In the genomic region with DNA sequence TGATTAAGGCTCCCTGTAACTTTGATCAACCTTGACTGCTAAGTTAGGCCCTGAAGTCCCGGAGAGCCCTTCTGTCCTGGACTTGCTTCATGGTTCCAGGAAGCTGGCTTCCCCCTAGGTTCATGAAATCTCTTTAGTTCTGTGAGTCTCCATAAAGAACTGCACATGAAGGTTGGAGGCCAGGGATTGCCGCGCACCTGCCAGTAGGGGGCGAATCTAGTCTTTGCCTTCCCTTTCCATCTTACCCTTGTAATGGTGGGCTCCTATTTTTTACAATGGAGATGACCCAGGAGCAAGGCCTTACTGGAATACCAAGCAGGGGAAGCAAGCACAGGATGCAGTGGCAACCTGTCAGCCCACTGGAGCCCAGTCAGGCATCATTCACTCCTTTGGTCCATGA, we compare ENCODE assay signal across 9 mouse cellular contexts. TPM values are rescaled to one million over a fixed set of nuclear protein-coding genes. Genes with fewer than 3 reads are reported as not detected.
A peak's percentile ranks its signal among the peaks of the same experiment; 100 is the strongest.
DNase-seq lines count a peak whose midpoint lies in the region; ATAC-seq and TF ChIP-seq lines count a peak whose summit lies in the region.
"Had no signal": no experiment of that assay in that cellular context is flagged by ENCODE, and none has a peak within 500 bp of the region (broad histone marks: within the 10 kb centered on the region; RNA-seq: fewer than 3 reads in every experiment).

No protein-coding gene starts in this region.

- WGBS in heart, embryonic 11.5 days (ENCODE audit: insufficient replicate concordance): 45% methylated on average over 4 of the region's 4 CpGs

- H3K27me3 ChIP-seq in heart, embryonic 11.5 days (ENCODE audit: control insufficient read depth, insufficient read depth, low read length): no peaks in the 10 kb centered on the region
- no peaks in the 10 kb centered on the region for H3K27me3 ChIP-seq in CH12.LX (replicated peaks)
- H3K27me3 ChIP-seq: limb, embryonic 12.5 days had no signal

- peak; percentile 65 for TF ChIP-seq RAD21 in CH12.LX (IDR thresholded peaks at IDR 0.05; ENCODE audit: low read depth, low read length)

- H3K27ac ChIP-seq in heart, embryonic 11.5 days (ENCODE audit: low read depth, low read length): no peak overlapping the region
- H3K27ac ChIP-seq in CH12.LX (ENCODE audit: insufficient read depth, low read depth): no peak overlapping the region
- H3K27ac ChIP-seq: limb, embryonic 12.5 days had no signal

- ATAC-seq in heart, embryonic 11.5 days (replicated peaks; ENCODE audit: insufficient number of reproducible peaks, low FRiP score, low TSS enrichment): no peak
- 0 out of 2 replicates have a peak, but pooled peaks have one; percentile 59 for ATAC-seq in megakaryocyte-erythroid progenitor cell, adult 5-6 weeks (replicated peaks; ENCODE audit: low FRiP score, low TSS enrichment, poor library complexity, severe bottlenecking)
- no peak for ATAC-seq in erythroblast, adult 5-6 weeks (replicated peaks; ENCODE audit: low FRiP score, poor library complexity, severe bottlenecking)
- no peak for ATAC-seq in frontal cortex, adult (ENCODE audit: low TSS enrichment)

- TF ChIP-seq EP300 in CH12.LX (IDR thresholded peaks at IDR 0.05; ENCODE audit: low read length): no peak

- dilution Hi-C loops in CH12.LX (cut with MboI; ENCODE audit: extremely low pct_ligation_motif_present, extremely low pct_unique_long_range_greater_than_20kb, low sequenced_read_pairs): no loop called here

- intact Hi-C loops in heart, postnatal 10 days (cut with DNase I): loop anchor here (2.0 to 5.0 kb wide), 3 partner anchors 91 to 127 kb away; no protein-coding TSS in a partner anchor

- no peaks in the 10 kb centered on the region for H3K79me2 ChIP-seq in CH12.LX (replicated peaks; ENCODE audit: control insufficient read depth, extremely low read depth, insufficient read depth, poor library complexity, severe bottlenecking)

- DNase-seq in heart, postnatal 10 days: peak; percentile 35 to 49
- peak; percentile 38 for DNase-seq in CH12.LX (ENCODE audit: extremely low read depth)
- peak; percentile 65 for DNase-seq in embryo, embryonic 11 days
- no peak for DNase-seq in gastrocnemius, adult 8-10 months (ENCODE audit: low spot score in 2 of 2)

- no peaks in the 10 kb centered on the region for H3K9me3 ChIP-seq in heart, embryonic 11.5 days (replicated peaks; ENCODE audit: control insufficient read depth, low read length)
- H3K9me3 ChIP-seq in CH12.LX (replicated peaks; ENCODE audit: low read length): no peaks in the 10 kb centered on the region
- H3K9me3 ChIP-seq: limb, embryonic 12.5 days had no signal

- H3K4me1 ChIP-seq in heart, embryonic 11.5 days (ENCODE audit: control insufficient read depth, insufficient read depth, low read length): no peaks in the 10 kb centered on the region
- H3K4me1 ChIP-seq in CH12.LX (ENCODE audit: control insufficient read depth in 1 of 2, insufficient read depth in 2 of 2): no peaks in the 10 kb centered on the region
- H3K4me1 ChIP-seq: limb, embryonic 12.5 days had no signal

- H3K4me2 ChIP-seq in heart, embryonic 11.5 days: no peak overlapping the region
- no peak overlapping the region for H3K4me2 ChIP-seq in CH12.LX (ENCODE audit: insufficient read depth, low read depth, poor library complexity, severe bottlenecking)
- H3K4me2 ChIP-seq: limb, embryonic 12.5 days had no signal

- no peak overlapping the region for H3K9ac ChIP-seq in heart, embryonic 11.5 days (ENCODE audit: low read depth, low read length)
- H3K9ac ChIP-seq in CH12.LX (ENCODE audit: insufficient read depth, low read depth): no peak overlapping the region
- H3K9ac ChIP-seq: limb, embryonic 12.5 days had no signal

- no peak overlapping the region for H3K4me3 ChIP-seq in heart, embryonic 11.5 days (ENCODE audit: low read depth, low read length)
- H3K4me3 ChIP-seq in CH12.LX (replicated peaks in 1 of 3; ENCODE audit: low read depth in 2 of 3, low read length in 2 of 3, poor library complexity in 1 of 3): no peak overlapping the region
- H3K4me3 ChIP-seq: limb, embryonic 12.5 days had no signal

- H3K36me3 ChIP-seq in heart, embryonic 11.5 days (ENCODE audit: control insufficient read depth, insufficient read depth, low read length): no peaks in the 10 kb centered on the region
- H3K36me3 ChIP-seq in CH12.LX (replicated peaks in 1 of 2; ENCODE audit: control insufficient read depth in 1 of 2, insufficient read depth in 1 of 2, low read length in 1 of 2): no peaks in the 10 kb centered on the region
- H3K36me3 ChIP-seq: limb, embryonic 12.5 days had no signal

- TF ChIP-seq CTCF in CH12.LX (conservative IDR thresholded peaks at IDR 0.05 in 1 of 2, IDR thresholded peaks at IDR 0.05 in 1 of 2; ENCODE audit: low read depth in 2 of 2, low read length in 2 of 2): peak; percentile 40 to 74; a peak in 3 of 4 replicates

- TF ChIP-seq POLR2A in CH12.LX (IDR thresholded peaks at IDR 0.05; ENCODE audit: low read depth, low read length): no peak

- in situ Hi-C loops in CH12.LX (cut with MboI; ENCODE audit: low pct_ligation_motif_present, low pct_unique_long_range_greater_than_20kb, low sequenced_read_pairs): no loop called here

TF ChIP-seq in CH12.LX, 34 proteins besides CTCF, POLR2A, EP300 and RAD21:
- TF ChIP-seq SMC3 (IDR thresholded peaks at IDR 0.05; ENCODE audit: low read depth, low read length) (peak; percentile 84), GABPA (IDR thresholded peaks at IDR 0.05; ENCODE audit: insufficient replicate concordance, low read depth, low read length) (no peak)

RNA-seq across cellular contexts. Expression of gene Bag3, which starts 40.0 kb away (rescaled TPM):
- total RNA-seq in heart, postnatal 10 days (2021): 100 to 1,000 TPM; 157 to 160 TPM
- polyA plus RNA-seq in heart, embryonic 11.5 days (2014; fragmentation: Nextera tagmentation; extraction: Ambion mirVana): 20.6 and 21.1 TPM in 2 replicates
- total RNA-seq in CH12.LX (2012; rRNA removed) (0.13 and 0.17 TPM in 2 replicates), CH12.LX (2014; rRNA removed) (not detected in 2 replicates)
- polyA plus RNA-seq in CH12.LX (2012; ENCODE audit: insufficient read length, low read depth): 0.15 and 0.24 TPM in 2 replicates
- total RNA-seq in megakaryocyte-erythroid progenitor cell, adult 5-6 weeks (2014; fragmentation: Nextera tagmentation): 11.0 and 12.7 TPM in 2 replicates
- 6.5 and 14.2 TPM in 2 replicates for total RNA-seq in megakaryocyte-erythroid progenitor cell, adult 5-6 weeks (2017)
- 0.58 and 6.9 TPM in 2 replicates for total RNA-seq in erythroblast, adult 5-6 weeks (2015; ENCODE audit: low replicate concordance)
- total RNA-seq in erythroblast, adult 5-6 weeks (2017; ENCODE audit: low replicate concordance): 2.8 and 4.8 TPM in 2 replicates
- 100 to 1,000 TPM; 114 to 137 (median 118) TPM for total RNA-seq in gastrocnemius, adult 8-10 months (2022)

RNA-seq across cellular contexts. Expression of gene Inpp5f, which starts 47.8 kb away (rescaled TPM):
- 1 to 10 TPM; 7.7 to 8.0 TPM for total RNA-seq in heart, postnatal 10 days (2021)
- polyA plus RNA-seq in heart, embryonic 11.5 days (2014; fragmentation: Nextera tagmentation; extraction: Ambion mirVana): 16.7 and 18.6 TPM in 2 replicates
- total RNA-seq in CH12.LX (2012; rRNA removed) (3.5 and 4.0 TPM in 2 replicates), CH12.LX (2014; rRNA removed) (5.5 and 7.3 TPM in 2 replicates)
- 5.7 and 6.2 TPM in 2 replicates for polyA plus RNA-seq in CH12.LX (2012; ENCODE audit: insufficient read length, low read depth)
- 8.8 and 11.5 TPM in 2 replicates for total RNA-seq in megakaryocyte-erythroid progenitor cell, adult 5-6 weeks (2014; fragmentation: Nextera tagmentation)
- total RNA-seq in megakaryocyte-erythroid progenitor cell, adult 5-6 weeks (2017): 4.6 and 9.4 TPM in 2 replicates
- 2.1 and 4.4 TPM in 2 replicates for total RNA-seq in erythroblast, adult 5-6 weeks (2015; ENCODE audit: low replicate concordance)
- total RNA-seq in erythroblast, adult 5-6 weeks (2017; ENCODE audit: low replicate concordance): 1.0 and 3.6 TPM in 2 replicates
- total RNA-seq in gastrocnemius, adult 8-10 months (2022): 1 to 10 TPM; 1.8 to 3.3 (median 2.4) TPM

Comparison
In these comparisons a context has a peak if more than half of its experiments do, and no peak if none do; other contexts are left out.
1. DNase-seq: peak in heart, postnatal 10 days (2 of 2), CH12.LX (single experiment) and embryo, embryonic 11 days (single experiment); none in gastrocnemius, adult 8-10 months (0 of 2).
2. RNA of gene Bag3, which starts 40.0 kb away (total RNA-seq): 157 to 160 TPM in heart, postnatal 10 days and 114 to 137 TPM in gastrocnemius, adult 8-10 months; 6.5 to 14.2 TPM in megakaryocyte-erythroid progenitor cell, adult 5-6 weeks, 0.58 to 6.9 TPM in erythroblast, adult 5-6 weeks and 0.13 to 0.17 TPM in CH12.LX; every median in the first group is over 4 times any median in the second.